Mouse (Mus musculus) large intestine, adult 2 months (tissue): ENCODE data around the gene Adgrd1. TPM values are rescaled to one million over a fixed set of nuclear protein-coding genes. Genes with fewer than 3 reads are reported as not detected.
"Not testable (repeated sequence)": the region's sequence is repeated elsewhere in the genome, so short reads cannot be mapped to it uniquely, and the experiment has no call there.

Experiments
- DNase-seq: peaks from one replicate; pipeline ENCODE4 v3.0.0-alpha.2; 2012; ENCODE audit warnings: low read depth, low spot score
- WGBS: fragments of 180-500 bp; shearing (Covaris S2); methylation state at CpG from one replicate; pipeline ENCODE4 v1.1.7; 2018; 5-methylcytosine and 5-hydroxymethylcytosine counted together
- polyA plus RNA-seq: library from polyadenylated mRNA; depleted of rRNA; stranded (reverse); fragments of >200 nt; gene quantifications from 2 replicates; pipeline ENCODE4 v1.2.3, GENCODE M21; 2012

The Adgrd1 gene
- polyA plus RNA-seq, 1 experiment: 8.0 TPM

GRCm38 (mm10) chr5:129092345-129093065 is 4.0 kb upstream of the Adgrd1 start:
- WGBS: 67% methylated on average over 10 of the region's 10 CpGs

GRCm38 (mm10) chr5:129093158-129093557 is 3.4 kb upstream of the Adgrd1 start:
- no peak for DNase-seq
- WGBS: 83% methylated on average over 4 of the region's 4 CpGs

More at GRCm38 (mm10) chr5:129092345-129093065, 4.0 kb upstream of the Adgrd1 start:
- no peak for DNase-seq

- 51% methylated on average over 5 of the region's 5 CpGs for WGBS
- DNase-seq: no peak
Observed at GRCm38 (mm10) chr5:129094236-129094635, 2.3 kb upstream of the Adgrd1 start.

- no peak for DNase-seq
- whole genome bisulfite sequencing: 28% methylated on average over 4 of the region's 4 CpGs
Observed at GRCm38 (mm10) chr5:129104043-129104442, 7.5 kb downstream of the Adgrd1 start.

- 86% methylated on average over 8 of the region's 8 CpGs for WGBS
- DNase-seq: no peak
Observed at GRCm38 (mm10) chr5:129111729-129112128, 15.2 kb downstream of the Adgrd1 start.

- WGBS: 21% methylated on average over 13 of the region's 13 CpGs
Observed at GRCm38 (mm10) chr5:129113741-129114476, 17.4 kb downstream of the Adgrd1 start.

GRCm38 (mm10) chr5:129116299-129116698 is 19.7 kb downstream of the Adgrd1 start:
- DNase-seq: no peak
- 85% methylated on average over 8 of the region's 8 CpGs for WGBS

More at GRCm38 (mm10) chr5:129113741-129114476, 17.4 kb downstream of the Adgrd1 start:
- no peak for DNase-seq

GRCm38 (mm10) chr5:129117593-129118113 is 21.1 kb downstream of the Adgrd1 start:
- DNase-seq: no peak
- WGBS: 82% methylated on average over 4 of the region's 4 CpGs

- DNase-seq: no peak
- WGBS: 70% methylated on average over 7 of the region's 7 CpGs
Observed at GRCm38 (mm10) chr5:129118523-129118922, 22.0 kb downstream of the Adgrd1 start.

GRCm38 (mm10) chr5:129119146-129119545 is 22.6 kb downstream of the Adgrd1 start:
- DNase-seq: no peak
- WGBS: 68% methylated on average over 4 of the region's 4 CpGs

- no peak for DNase-seq
- 79% methylated on average over 15 of the region's 15 CpGs for WGBS
Observed at GRCm38 (mm10) chr5:129121654-129122285, 25.2 kb downstream of the Adgrd1 start.

GRCm38 (mm10) chr5:129122491-129122890 is 25.9 kb downstream of the Adgrd1 start:
- no peak for DNase-seq
- 92% methylated on average over 7 of the region's 7 CpGs for WGBS

GRCm38 (mm10) chr5:129124070-129124828 is 27.7 kb downstream of the Adgrd1 start:
- 26% methylated on average over 11 of the region's 11 CpGs for WGBS
- DNase-seq: no peak

- 90% methylated on average over 22 of the region's 22 CpGs for WGBS
- DNase-seq: not testable (repeated sequence)
Observed at GRCm38 (mm10) chr5:129128310-129128709, 31.8 kb downstream of the Adgrd1 start.

GRCm38 (mm10) chr5:129130301-129130700 is 33.8 kb downstream of the Adgrd1 start:
- WGBS: 91% methylated on average over 8 of the region's 8 CpGs
- DNase-seq: no peak

- 83% methylated on average over 5 of the region's 5 CpGs for WGBS
- no peak for DNase-seq
Observed at GRCm38 (mm10) chr5:129137405-129137804, 40.9 kb downstream of the Adgrd1 start.

- 80% methylated on average over 15 of the region's 15 CpGs for WGBS
- DNase-seq: no peak
Observed at GRCm38 (mm10) chr5:129138576-129138975, 42.0 kb downstream of the Adgrd1 start.

- WGBS: 48% methylated on average over 5 of the region's 5 CpGs
- DNase-seq: no peak
Observed at GRCm38 (mm10) chr5:129142801-129143200, 46.3 kb downstream of the Adgrd1 start.

GRCm38 (mm10) chr5:129145307-129145935 is 48.9 kb downstream of the Adgrd1 start:
- 28% methylated on average over 8 of the region's 8 CpGs for WGBS
- DNase-seq: peak; percentile 60
